In genomic region chr4:155121915-155122443, GRCm38 (mm10) we compare ENCODE assay signal across 8 mouse cellular contexts. TPM values are rescaled to one million over a fixed set of nuclear protein-coding genes. Genes with fewer than 3 reads are reported as not detected.
DNase-seq lines count a peak whose midpoint lies in the region; ATAC-seq and TF ChIP-seq lines count a peak whose summit lies in the region.
"Had no signal": no experiment of that assay in that cellular context is flagged by ENCODE, and none has a peak within 500 bp of the region (broad histone marks: within the 10 kb centered on the region; RNA-seq: fewer than 3 reads in every experiment).

No protein-coding gene starts in this region.

- no peak for ATAC-seq in kidney, embryonic 16.5 days (ENCODE audit: low FRiP score, low TSS enrichment)
- no peak for ATAC-seq in hindbrain, postnatal 0 days
- no peak for ATAC-seq in neural tube, embryonic 13.5 days (ENCODE audit: low read depth)

- peak overlapping the region; percentile 45 for H3K27ac ChIP-seq in kidney, embryonic 16.5 days (ENCODE audit: low read length)
- H3K27ac ChIP-seq in embryonic fibroblast, embryonic 13.5 days (ENCODE audit: insufficient read depth, low read length), result peak overlapping the region; percentile 45
- peak overlapping the region; percentile 56; the same call in 1 of the 2 replicates for H3K27ac ChIP-seq in hindbrain, postnatal 0 days
- peak overlapping the region; percentile 83 for H3K27ac ChIP-seq in neural tube, embryonic 13.5 days (replicated peaks)

- H3K36me3 ChIP-seq in kidney, embryonic 16.5 days (ENCODE audit: insufficient read depth, low read length), result no peaks in the 10 kb centered on the region
- H3K36me3 ChIP-seq in hindbrain, postnatal 0 days (ENCODE audit: insufficient read depth, low read length), result no peaks in the 10 kb centered on the region
- H3K36me3 ChIP-seq in neural tube, embryonic 13.5 days, result no peaks in the 10 kb centered on the region

- TF ChIP-seq CTCF in embryonic fibroblast, embryonic 13.5 days (IDR thresholded peaks at IDR 0.05; ENCODE audit: borderline replicate concordance, insufficient read depth, low read length), result no peak
- TF ChIP-seq CTCF in hindbrain, postnatal 0 days (IDR thresholded peaks at IDR 0.05; ENCODE audit: low read depth), result no peak

- no peak overlapping the region for H3K4me2 ChIP-seq in kidney, embryonic 16.5 days (replicated peaks; ENCODE audit: low read depth, low read length)
- H3K4me2 ChIP-seq in hindbrain, postnatal 0 days (ENCODE audit: low read depth, low read length), result no peak overlapping the region
- peak overlapping the region; percentile 16; the same call in 1 of the 2 replicates for H3K4me2 ChIP-seq in neural tube, embryonic 13.5 days

- peaks cover 39% of the 10 kb centered on the region for H3K4me1 ChIP-seq in kidney, embryonic 16.5 days (ENCODE audit: insufficient read depth, low read length)
- peaks cover 11% of the 10 kb centered on the region; the same call in 1 of the 2 replicates for H3K4me1 ChIP-seq in embryonic fibroblast, embryonic 13.5 days (ENCODE audit: control insufficient read depth, insufficient read depth, low read length)
- H3K4me1 ChIP-seq in hindbrain, postnatal 0 days (ENCODE audit: insufficient read depth, low read length), result peaks cover 12% of the 10 kb centered on the region
- H3K4me1 ChIP-seq in neural tube, embryonic 13.5 days (replicated peaks), result peaks cover 70% of the 10 kb centered on the region

- H3K9ac ChIP-seq in kidney, embryonic 16.5 days (replicated peaks; ENCODE audit: low read length), result no peak overlapping the region; the same call in 1 of the 2 replicates
- H3K9ac ChIP-seq in hindbrain, postnatal 0 days (replicated peaks; ENCODE audit: low read length), result 0 out of 2 replicates have a peak overlapping the region, but pooled peaks have one; percentile 24
- H3K9ac ChIP-seq in neural tube, embryonic 13.5 days, result peak overlapping the region; percentile 22; the same call in 1 of the 2 replicates

- no peak overlapping the region for H3K4me3 ChIP-seq in kidney, embryonic 16.5 days (ENCODE audit: low read length)
- no peak overlapping the region for H3K4me3 ChIP-seq in embryonic fibroblast, embryonic 13.5 days (ENCODE audit: insufficient read depth, low read length)
- no peak overlapping the region for H3K4me3 ChIP-seq in hindbrain, postnatal 0 days (ENCODE audit: low read length)
- H3K4me3 ChIP-seq in neural tube, embryonic 13.5 days, result 0 out of 2 replicates have a peak overlapping the region, but pooled peaks have one; percentile 3
- H3K4me3 ChIP-seq: erythroblast, embryonic 14.5 days had no signal

- whole genome bisulfite sequencing in kidney, embryonic 16.5 days, result 64% methylated on average over 6 of the region's 6 CpGs
- WGBS in hindbrain, postnatal 0 days, result 72% methylated on average over 6 of the region's 6 CpGs
- 86% methylated on average over 6 of the region's 6 CpGs for WGBS in neural tube, embryonic 13.5 days

- no peak for TF ChIP-seq POLR2A in embryonic fibroblast, embryonic 13.5 days (IDR thresholded peaks at IDR 0.05; ENCODE audit: low read depth, low read length)

- no peaks in the 10 kb centered on the region for H3K27me3 ChIP-seq in kidney, embryonic 16.5 days (ENCODE audit: insufficient read depth, low read length)
- no peaks in the 10 kb centered on the region for H3K27me3 ChIP-seq in hindbrain, postnatal 0 days (ENCODE audit: insufficient read depth, low read length)
- H3K27me3 ChIP-seq in neural tube, embryonic 13.5 days, result no peaks in the 10 kb centered on the region

- no peak for DNase-seq in kidney, postnatal 10 days
- no peak for DNase-seq in hindbrain, postnatal 0 days (ENCODE audit: low spot score)
- DNase-seq in cerebellum, postnatal 4 days (ENCODE audit: low spot score in 2 of 2), result no peak
- DNase-seq in left cerebral cortex, adult 9 months (ENCODE audit: low spot score in 2 of 2), result no peak

- H3K9me3 ChIP-seq in kidney, embryonic 16.5 days (ENCODE audit: low read length), result peaks cover 3% of the 10 kb centered on the region; the same call in 1 of the 2 replicates
- H3K9me3 ChIP-seq in hindbrain, postnatal 0 days (ENCODE audit: low read length), result no peaks in the 10 kb centered on the region
- H3K9me3 ChIP-seq in neural tube, embryonic 13.5 days, result no peaks in the 10 kb centered on the region

RNA-seq across cellular contexts. Expression of gene Morn1, which starts 35.6 kb away (rescaled TPM):
- polyA plus RNA-seq in kidney, embryonic 16.5 days (2015; fragmentation: Nextera tagmentation; extraction: Ambion mirVana), result 5.9 and 7.0 TPM in 2 replicates
- polyA plus RNA-seq in embryonic fibroblast, embryonic 13.5 days (2011; ENCODE audit: insufficient read length, low read depth, missing spikeins), result 3.9 and 5.0 TPM in 2 replicates
- 0.86 and 9.0 TPM in 2 replicates for total RNA-seq in hindbrain, postnatal 0 days (2014; rRNA removed)
- polyA plus RNA-seq in hindbrain, postnatal 0 days (2015; fragmentation: Nextera tagmentation; extraction: Ambion mirVana), result 8.9 and 10.0 TPM in 2 replicates
- 5.6 and 5.7 TPM in 2 replicates for polyA plus RNA-seq in neural tube, embryonic 13.5 days (2015; fragmentation: Nextera tagmentation; extraction: Ambion mirVana)

RNA-seq across cellular contexts. Expression of gene Rer1, which starts 35.8 kb away (rescaled TPM):
- polyA plus RNA-seq in kidney, embryonic 16.5 days (2015; fragmentation: Nextera tagmentation; extraction: Ambion mirVana), result 158 and 162 TPM in 2 replicates
- polyA plus RNA-seq in embryonic fibroblast, embryonic 13.5 days (2011; ENCODE audit: insufficient read length, low read depth, missing spikeins), result 148 and 162 TPM in 2 replicates
- 85.4 and 93.5 TPM in 2 replicates for total RNA-seq in hindbrain, postnatal 0 days (2014; rRNA removed)
- 129 and 136 TPM in 2 replicates for polyA plus RNA-seq in hindbrain, postnatal 0 days (2015; fragmentation: Nextera tagmentation; extraction: Ambion mirVana)
- 136 and 141 TPM in 2 replicates for polyA plus RNA-seq in neural tube, embryonic 13.5 days (2015; fragmentation: Nextera tagmentation; extraction: Ambion mirVana)

RNA-seq across cellular contexts. Expression of gene Pex10, which starts 55.2 kb away (rescaled TPM):
- 26.3 and 27.3 TPM in 2 replicates for polyA plus RNA-seq in kidney, embryonic 16.5 days (2015; fragmentation: Nextera tagmentation; extraction: Ambion mirVana)
- polyA plus RNA-seq in embryonic fibroblast, embryonic 13.5 days (2011; ENCODE audit: insufficient read length, low read depth, missing spikeins), result 5.1 and 6.3 TPM in 2 replicates
- 12.8 and 20.2 TPM in 2 replicates for total RNA-seq in hindbrain, postnatal 0 days (2014; rRNA removed)
- polyA plus RNA-seq in hindbrain, postnatal 0 days (2015; fragmentation: Nextera tagmentation; extraction: Ambion mirVana), result 15.4 and 15.9 TPM in 2 replicates
- polyA plus RNA-seq in neural tube, embryonic 13.5 days (2015; fragmentation: Nextera tagmentation; extraction: Ambion mirVana), result 15.9 and 17.8 TPM in 2 replicates
